Mouse (Mus musculus) spleen, embryonic (tissue): ENCODE measurements around the gene Slc22a18.

Experiments
- CTCF ChIA-PET: fragments of 350-600 bp; sonication (Branson Sonifier 250); formaldehyde crosslinking; loops from one replicate; lab custom pipeline; 2022; lab: Charles Lee

The Slc22a18 gene

DNA sequence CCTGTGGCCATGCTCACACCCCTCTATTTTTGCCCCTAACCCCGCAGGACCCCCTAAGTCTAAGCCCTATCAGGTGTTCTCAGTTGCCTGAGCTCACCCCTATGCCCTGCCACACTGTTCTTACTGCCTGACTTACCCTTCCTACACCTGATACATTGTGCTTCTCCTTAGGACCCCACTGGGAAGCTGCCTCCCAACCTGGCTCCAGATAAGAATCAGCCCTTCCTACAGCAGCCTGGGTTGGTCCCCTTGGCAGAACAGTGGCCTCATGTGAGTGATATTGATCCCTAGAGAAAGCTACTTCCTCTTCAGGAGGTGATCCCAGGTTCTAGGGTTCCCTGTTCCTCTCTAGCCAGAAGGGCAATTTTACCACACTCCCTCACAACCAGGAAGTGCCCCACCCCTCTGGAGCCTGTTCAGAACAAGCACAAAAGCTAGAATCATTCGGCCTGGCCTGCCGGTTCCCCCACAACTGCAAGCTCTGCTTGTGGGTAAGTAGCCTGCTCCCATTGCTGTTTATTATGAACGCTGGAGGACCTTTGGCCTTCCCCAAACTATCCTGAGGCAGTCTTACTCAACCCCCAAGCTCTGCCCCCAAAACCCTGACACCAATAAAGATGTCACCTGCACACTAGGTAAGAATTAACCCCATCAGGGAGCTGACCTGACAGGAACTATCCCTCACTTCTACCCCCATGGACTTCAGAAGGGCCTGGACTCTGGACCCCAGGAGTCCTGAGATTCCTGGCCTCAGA, at the start of gene Slc22a18:
TSS of gene Slc22a18 (plus strand) at position 390 of the 755 bp plus-strand sequence.
- CTCF ChIA-PET = no interaction called here

DNA sequence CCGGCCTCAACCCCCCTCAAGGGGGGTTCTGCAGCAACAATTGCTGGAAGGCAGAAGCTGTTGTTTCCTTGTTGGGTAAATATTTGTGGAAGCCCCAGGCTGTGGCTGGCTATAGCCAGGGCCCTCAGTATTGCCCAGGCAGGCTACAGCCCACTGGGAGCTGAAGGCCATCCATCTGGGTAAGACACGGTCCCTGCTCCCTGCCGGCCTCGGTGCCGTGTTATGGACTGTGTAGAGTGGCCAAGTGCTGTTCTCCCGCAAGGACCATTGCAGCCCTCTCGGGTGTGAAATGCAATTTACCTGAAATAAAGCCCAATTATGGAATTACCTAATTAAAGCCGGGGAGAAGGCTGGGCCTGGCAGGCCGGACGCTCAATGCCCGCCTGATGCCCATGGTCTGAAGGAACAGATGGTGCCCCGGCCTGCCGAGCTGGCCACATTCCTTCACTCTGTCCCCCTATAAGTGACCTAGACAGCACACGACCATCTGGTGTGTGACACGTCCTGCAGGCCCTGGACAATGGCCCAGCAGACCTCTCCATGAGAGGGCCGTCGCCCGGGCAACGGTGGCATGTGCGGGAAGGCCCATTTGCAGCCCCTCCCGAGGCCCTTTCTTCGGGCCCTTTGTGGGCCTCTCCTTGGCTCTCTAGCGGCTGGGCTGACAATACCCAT, 45.3 kb upstream of the Slc22a18 start:
- CTCF ChIA-PET = no interaction called here

- CTCF ChIA-PET = no interaction called here
Measured at GRCm38 (mm10) chr7:143428814-143429499, 44.6 kb upstream of the Slc22a18 start.

DNA sequence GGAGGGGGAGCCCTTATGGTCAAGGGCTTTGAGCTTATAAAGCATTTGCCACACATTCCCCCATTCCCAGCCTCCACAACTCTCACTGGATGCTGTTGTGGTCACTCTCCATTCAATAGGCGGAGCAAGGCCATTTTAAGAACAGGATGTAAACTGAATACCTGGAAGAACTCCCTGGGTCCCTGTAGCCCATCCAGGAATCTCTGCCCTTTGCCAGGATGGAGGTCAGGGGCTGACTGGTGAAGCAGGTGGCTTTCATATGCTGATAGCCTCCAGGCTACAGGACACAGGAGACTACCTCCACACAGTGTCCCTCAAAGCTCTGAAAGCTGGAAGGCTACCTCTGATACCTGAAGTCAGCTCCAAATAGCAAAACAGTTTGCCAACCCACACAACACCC, 40.9 kb upstream of the Slc22a18 start:
- CTCF ChIA-PET = interaction anchor here (0.6 kb wide), 1 partner anchor 1846 kb away, joined by 7 read pairs; no protein-coding TSS in a partner anchor

DNA sequence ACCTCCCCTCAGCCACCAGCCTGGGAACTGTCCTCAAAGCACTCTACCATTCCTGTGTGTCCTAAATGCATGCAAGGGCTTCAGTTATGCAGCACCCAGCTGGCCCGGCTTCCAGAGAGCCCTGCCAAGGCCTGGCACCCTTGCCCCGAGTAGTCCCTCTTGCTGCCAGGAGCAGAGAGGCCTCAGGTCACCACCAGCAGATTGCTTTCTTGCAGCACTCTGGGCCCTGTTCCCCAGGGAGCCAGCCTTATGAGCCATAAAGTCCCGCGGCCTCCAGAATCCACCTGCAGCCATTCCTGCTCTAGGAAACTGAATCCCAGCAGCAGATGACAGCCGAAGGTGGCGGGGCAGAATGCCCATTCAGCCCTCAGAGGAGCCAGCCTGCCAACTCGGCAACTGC, 40.2 kb upstream of the Slc22a18 start:
- CTCF ChIA-PET = interaction anchor here (0.6 kb wide), 1 partner anchor 1846 kb away, joined by 7 read pairs; no protein-coding TSS in a partner anchor

GRCm38 (mm10) chr7:143437231-143437893, 36.2 kb upstream of the Slc22a18 start:
- CTCF ChIA-PET = no interaction called here

- CTCF ChIA-PET = no interaction called here
Measured at GRCm38 (mm10) chr7:143437894-143438581, 35.5 kb upstream of the Slc22a18 start.

GRCm38 (mm10) chr7:143438965-143439364, 34.6 kb upstream of the Slc22a18 start:
- CTCF ChIA-PET = interaction anchor here (0.6 kb wide), 1 partner anchor 31 kb away, joined by 3 read pairs; no protein-coding TSS in a partner anchor

DNA sequence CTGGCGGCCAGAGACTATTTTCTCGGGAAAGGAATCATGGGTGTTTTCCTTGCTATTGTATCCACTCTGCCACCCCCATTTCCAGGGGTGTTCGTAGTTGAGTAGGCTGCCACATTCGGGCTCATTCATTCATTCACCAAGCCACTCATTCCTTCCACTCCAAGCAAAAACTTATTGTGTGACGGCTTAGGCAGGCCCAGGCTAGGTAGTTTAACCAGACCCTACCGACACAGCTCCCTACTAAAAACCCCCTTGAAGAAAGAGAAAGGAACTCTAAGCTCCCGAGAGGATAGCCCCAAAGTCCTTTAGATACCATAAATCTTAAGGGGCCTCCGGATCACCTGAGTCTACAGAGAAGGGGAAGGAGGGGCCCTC, 29.0 kb upstream of the Slc22a18 start:
- CTCF ChIA-PET = no interaction called here

- CTCF ChIA-PET = no interaction called here
Measured at GRCm38 (mm10) chr7:143444955-143445648, 28.4 kb upstream of the Slc22a18 start.

GRCm38 (mm10) chr7:143445651-143446460, 27.7 kb upstream of the Slc22a18 start:
- CTCF ChIA-PET = no interaction called here

DNA sequence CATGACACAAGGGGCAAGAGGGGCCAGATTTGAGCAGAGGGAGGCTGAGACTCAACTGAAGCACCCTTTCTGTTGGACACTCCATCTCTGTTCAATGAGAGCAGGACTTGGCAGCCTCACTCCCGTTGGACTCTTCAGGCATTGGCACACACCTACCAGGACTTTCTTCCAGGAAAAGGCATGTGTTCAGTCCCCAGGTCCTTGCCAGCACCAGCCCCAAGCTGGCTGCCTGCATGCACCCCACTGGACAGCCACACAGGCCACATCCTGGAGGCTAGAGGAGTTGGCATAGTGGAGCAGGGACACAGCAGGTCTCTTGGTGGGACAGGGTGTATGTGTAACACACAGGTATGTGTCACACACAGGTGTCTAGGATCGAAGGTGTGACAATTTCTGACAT, 26.4 kb upstream of the Slc22a18 start:
- CTCF ChIA-PET = no interaction called here

DNA sequence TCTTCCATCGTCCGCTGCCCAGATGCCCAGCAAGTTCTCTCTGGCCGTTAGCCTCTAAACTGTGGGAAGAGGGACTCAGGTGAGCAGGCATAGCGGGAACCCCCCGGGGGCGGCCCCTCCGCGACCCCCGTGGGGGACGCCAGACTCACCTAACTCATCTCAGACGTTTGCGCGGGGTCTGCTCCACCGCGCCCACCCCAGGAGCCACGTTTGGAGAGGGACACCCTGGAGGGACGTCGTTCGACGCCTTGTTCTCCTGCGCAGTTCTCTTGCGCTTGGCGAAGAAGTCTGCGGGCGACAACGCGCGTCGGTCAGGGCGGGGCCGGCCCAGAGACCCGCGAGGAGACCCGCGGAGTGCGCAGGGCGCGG, 14.6 kb upstream of the Slc22a18 start:
- CTCF ChIA-PET = no interaction called here

DNA sequence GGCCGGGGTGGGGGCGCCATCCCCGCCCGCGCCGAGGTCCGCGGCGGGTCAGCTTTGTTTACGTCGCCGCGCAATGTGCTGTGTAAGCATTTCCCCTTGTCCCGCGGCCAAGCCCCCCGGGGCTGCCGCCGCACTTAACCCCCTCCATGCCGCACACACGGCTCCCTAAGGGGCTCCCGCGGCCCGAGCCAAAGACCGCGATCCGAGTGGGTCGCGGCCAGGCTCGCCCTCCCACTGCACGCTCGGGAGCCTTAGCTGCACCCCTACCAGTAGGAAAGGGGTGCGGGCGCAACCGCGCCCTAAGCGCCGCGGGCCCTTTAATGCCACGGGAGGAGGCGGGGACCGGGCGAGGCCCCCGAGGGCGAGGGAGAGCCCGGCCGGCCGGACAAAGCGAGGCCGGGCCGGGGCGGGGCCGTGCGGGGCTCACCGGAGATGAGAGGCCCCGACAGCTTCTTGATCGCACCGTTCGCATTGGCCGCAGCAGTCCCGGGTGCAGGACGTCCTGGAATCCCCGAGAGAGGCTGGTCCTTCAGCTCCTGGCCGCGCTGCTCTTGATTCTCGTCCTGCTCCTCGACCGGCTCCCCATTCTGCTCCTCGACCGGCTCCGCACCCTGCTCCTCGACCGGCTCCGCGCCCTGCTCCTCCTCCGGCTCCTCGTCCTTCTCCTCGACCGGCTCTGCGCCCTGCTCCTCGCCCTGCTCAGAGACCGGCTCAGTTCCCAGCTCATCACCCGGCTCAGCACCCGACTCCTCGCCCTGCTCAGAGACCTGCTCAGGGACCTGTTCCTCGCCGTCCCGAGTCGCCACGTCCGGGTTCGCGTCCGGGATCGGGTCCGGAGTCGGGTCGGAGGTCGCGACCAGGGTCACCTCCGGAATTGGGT, 14.0 kb upstream of the Slc22a18 start:
- CTCF ChIA-PET = no interaction called here

GRCm38 (mm10) chr7:143460217-143460834, 13.2 kb upstream of the Slc22a18 start:
- CTCF ChIA-PET = no interaction called here

DNA sequence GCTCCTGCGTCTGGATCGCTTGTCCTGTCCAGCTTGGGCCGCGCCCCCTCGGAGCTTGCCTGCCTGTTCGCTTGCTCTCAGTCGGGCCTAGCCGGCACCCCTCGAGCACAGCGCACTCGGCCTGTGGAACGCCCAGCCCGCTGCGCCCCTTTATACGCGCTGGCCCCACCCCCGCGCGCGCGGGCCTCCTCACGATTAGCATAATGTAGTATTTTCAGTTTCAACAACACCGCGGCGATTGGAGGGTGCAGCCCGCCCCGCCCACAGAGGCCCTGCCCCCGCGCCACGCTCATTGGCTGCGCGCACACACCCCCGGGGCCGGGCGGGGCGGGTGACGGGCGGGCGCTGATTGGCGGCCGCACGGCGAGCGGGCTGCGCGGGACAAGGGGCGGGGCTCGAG, 12.7 kb upstream of the Slc22a18 start, which contains the start of gene Cdkn1c:
TSS of gene Cdkn1c (minus strand) at position 177 of the 400 bp plus-strand sequence.
- CTCF ChIA-PET = no interaction called here

- CTCF ChIA-PET = interaction anchor here (0.6 kb wide), 1 partner anchor 65 kb away, joined by 6 read pairs; no protein-coding TSS in a partner anchor
Measured at GRCm38 (mm10) chr7:143461294-143461870, 12.2 kb upstream of the Slc22a18 start.

DNA sequence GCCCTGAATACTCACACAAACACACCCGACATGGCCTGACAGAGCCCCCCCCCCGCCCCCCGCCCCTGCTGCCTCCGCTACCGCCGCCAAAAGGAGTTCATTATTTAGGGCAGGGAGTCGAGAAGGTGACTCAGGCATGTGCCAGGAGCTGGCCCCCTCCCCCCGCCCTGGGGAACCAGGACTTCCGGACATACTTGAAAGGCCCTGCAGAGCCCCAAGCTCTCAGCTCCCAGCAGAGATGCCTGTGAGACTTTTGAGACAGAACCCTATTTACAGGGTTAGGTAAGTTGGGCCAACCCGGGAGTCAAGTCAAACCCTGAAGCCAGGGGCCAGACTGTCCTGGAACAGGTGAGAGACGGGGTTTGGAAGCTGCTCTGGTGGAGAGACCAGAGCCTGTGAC, 11.6 kb upstream of the Slc22a18 start:
- CTCF ChIA-PET = interaction anchor here (0.6 to 0.9 kb wide), 2 partner anchors 41 to 64 kb away, joined by 3 to 6 read pairs; no protein-coding TSS in a partner anchor
